Mouse (Mus musculus) liver, adult 2 months (tissue): ENCODE measurements around the gene Cdh12.

Source experiments
- CTCF ChIP-seq: fragments of 200-500 bp; IDR thresholded peaks from 2 replicates; pipeline ENCODE4 v1.5.1; 2011; ENCODE audit warnings: low read depth, low read length, control low read depth
- POLR2A ChIP-seq: fragments of 200-500 bp; IDR thresholded peaks from 2 replicates; pipeline ENCODE4 v1.6.1; 2011; ENCODE audit warnings: low read length, control low read depth; ENCODE audit not compliant: insufficient read depth; ENCODE audit errors: extremely low read depth

DNA sequence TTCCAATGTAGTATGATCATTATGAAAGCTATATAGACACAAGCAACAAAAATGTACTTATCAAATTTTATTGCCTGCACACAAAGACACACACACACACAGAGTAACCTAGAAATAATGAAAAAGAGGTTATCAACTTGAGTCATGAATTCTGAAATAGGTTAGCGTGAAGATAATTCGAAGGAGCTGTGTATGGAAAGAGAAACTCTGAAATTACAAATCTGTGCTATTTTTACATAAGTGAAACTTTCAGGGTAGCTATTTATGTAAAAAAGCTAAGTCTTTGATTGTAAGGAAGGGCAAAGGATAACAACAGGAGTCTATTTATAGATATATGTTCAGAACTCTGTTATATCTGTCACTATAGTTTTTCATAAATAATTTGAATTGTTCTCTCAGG is 427.9 kb downstream of the Cdh12 start:
- TF ChIP-seq CTCF (no peak), POLR2A (no peak)
